Mouse (Mus musculus) embryonic fibroblast, embryonic 13.5 days (primary cell): ENCODE results near the gene Zswim3. TPM values are rescaled to one million over a fixed set of nuclear protein-coding genes. Genes with fewer than 3 reads are reported as not detected.

Source experiments
- H3K27ac ChIP-seq: 2 replicates; pipeline ENCODE4 v1.5.1; 2012; ENCODE audit warnings: low read length, control low read depth, inconsistent platforms; ENCODE audit not compliant: insufficient read depth
- H3K4me1 ChIP-seq: 2 replicates; pipeline ENCODE4 v1.6.1; 2011; ENCODE audit warnings: low read length; ENCODE audit not compliant: control insufficient read depth, insufficient read depth
- H3K4me3 ChIP-seq: 2 replicates; pipeline ENCODE4 v1.5.1; 2011; ENCODE audit warnings: mild to moderate bottlenecking, control low read depth, low read length; ENCODE audit not compliant: insufficient read depth
- CTCF ChIP-seq: IDR thresholded peaks from 2 replicates; pipeline ENCODE4 v1.5.1; 2011; ENCODE audit warnings: mild to moderate bottlenecking, control low read depth, low read length, moderate library complexity, borderline replicate concordance; ENCODE audit not compliant: insufficient read depth
- POLR2A ChIP-seq: IDR thresholded peaks from 2 replicates; pipeline ENCODE4 v1.6.1; 2011; ENCODE audit warnings: low read depth, mild to moderate bottlenecking, control low read depth, low read length, moderate library complexity
- polyA plus RNA-seq: library from polyadenylated mRNA; stranded (reverse); fragments of >200 nt; gene quantifications from 2 replicates; pipeline ENCODE4 v1.2.4, GENCODE M21; 2011; ENCODE audit warnings: low read depth; ENCODE audit not compliant: missing spikeins, insufficient read length

Gene Zswim3
- polyA plus RNA-seq, 1 experiment: 3.7 TPM

DNA sequence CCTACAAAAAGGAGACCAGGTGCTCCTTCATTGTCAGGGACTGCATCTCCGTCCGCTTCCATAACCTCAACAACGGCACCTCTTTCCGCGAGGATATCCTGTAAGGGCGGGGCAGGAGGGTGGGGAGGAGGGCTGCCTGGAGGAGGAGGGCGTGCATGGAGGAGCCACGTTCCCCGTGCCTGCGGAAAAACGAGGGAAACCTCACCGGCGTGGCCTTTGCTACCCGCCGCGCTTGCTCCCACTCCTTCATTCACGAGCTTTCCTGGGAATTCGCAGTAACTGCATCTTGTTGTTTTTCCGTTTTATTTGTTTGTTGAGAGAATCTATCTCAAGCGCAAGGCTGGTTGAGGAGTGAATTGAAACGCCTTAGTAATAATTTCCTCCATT lies 427 bp downstream of the Zswim3 start:
- Histone ChIP-seq H3K4me1 (peaks cover 2% of the 10 kb centered on the region; the same call in 1 of the 2 replicates), H3K27ac (no peak overlapping the region), H3K4me3 (peak overlapping the region; percentile 76)
- TF ChIP-seq CTCF: no peak
- no peak for TF ChIP-seq POLR2A

DNA sequence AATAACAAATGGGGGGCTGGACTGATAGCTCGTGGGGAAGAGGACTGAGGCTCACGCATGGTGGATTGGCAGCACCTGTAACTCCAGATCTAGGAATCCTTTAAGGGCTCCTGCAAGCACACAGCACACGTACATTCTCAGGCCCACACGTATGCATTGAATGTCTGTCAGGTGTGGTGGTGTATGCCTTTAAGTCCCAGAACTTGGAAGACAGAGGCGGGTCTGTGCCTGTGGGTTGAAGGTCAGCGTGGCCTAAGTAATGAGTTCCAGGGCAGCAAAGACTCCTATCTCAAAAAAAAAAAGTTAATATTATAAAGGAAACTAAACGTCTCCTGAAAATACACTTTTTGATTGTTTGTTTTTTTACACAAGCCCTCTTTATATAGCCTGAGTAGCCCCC lies 1.7 kb downstream of the Zswim3 start:
- Histone ChIP-seq H3K4me3 (no peak overlapping the region), H3K4me1 (peaks cover 2% of the 10 kb centered on the region; the same call in 1 of the 2 replicates), H3K27ac (no peak overlapping the region)
- TF ChIP-seq CTCF: no peak
- no peak for TF ChIP-seq POLR2A

DNA sequence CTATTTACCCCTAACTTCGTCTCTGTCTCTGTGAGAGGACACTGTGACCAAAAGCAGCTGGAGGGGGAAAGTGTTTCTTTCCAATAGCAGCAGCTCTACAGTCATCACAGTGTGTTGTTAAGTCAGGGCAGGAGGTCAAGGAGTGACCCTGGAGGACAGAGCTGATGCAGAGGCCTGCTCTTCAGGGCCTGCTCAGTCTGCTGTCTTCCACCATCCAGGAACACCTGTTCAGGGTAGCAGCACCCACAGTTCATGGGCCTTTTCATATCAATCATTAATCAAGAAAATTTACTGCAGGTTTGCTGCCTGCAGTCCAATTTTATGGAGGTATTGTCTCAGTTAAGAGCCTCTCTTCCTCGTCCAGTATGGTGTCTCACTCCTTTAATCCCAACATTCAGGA lies 8.7 kb downstream of the Zswim3 start:
- TF ChIP-seq CTCF: no peak
- TF ChIP-seq POLR2A: no peak
- no peak overlapping the region for H3K4me3 ChIP-seq
- H3K27ac ChIP-seq: no peak overlapping the region
- peaks cover 7% of the 10 kb centered on the region for H3K4me1 ChIP-seq

DNA sequence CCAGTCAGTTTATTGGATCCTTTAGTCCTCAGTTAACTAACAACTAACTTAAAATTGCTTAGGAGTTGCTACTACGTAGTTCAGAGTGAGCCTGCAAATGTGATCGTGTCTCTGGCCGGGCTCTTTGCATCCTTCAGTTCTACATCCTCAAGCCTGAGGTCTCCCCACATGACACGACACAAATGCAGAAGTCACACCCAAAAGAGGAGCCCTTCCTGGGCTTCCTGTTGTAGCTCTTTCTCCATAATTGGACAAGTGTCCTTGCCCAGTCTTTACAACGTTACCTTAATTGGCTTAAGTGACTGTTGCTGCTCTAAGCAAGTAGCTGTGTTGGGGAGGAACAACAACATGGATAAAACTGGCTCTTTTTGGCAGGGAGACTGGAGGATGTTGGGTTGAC lies 10.4 kb downstream of the Zswim3 start:
- no peak for TF ChIP-seq CTCF
- no peak for TF ChIP-seq POLR2A
- Histone ChIP-seq H3K27ac (no peak overlapping the region), H3K4me3 (no peak overlapping the region), H3K4me1 (peaks cover 7% of the 10 kb centered on the region)

DNA sequence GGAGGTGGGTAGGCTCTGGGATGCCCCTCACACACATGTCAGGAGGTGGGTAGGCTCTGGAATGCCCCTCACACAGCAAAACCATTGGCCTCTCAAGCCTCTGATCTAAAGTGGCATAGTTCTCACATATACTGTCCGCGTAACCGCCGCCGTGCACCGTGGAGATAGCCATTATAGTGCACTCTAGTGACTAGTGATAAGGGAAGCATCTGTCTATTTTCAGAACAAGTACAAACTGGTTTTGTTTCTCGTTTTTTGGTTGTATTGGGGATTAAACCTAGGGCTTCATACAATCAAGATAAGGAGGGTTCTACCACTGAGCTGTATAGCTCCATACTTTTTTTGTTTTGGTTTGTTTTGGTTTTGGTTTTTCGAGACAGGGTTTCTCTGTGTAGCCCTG lies 10.9 kb downstream of the Zswim3 start:
- TF ChIP-seq CTCF (no peak), POLR2A (no peak)
- Histone ChIP-seq H3K4me3 (no peak overlapping the region), H3K27ac (no peak overlapping the region), H3K4me1 (peaks cover 7% of the 10 kb centered on the region)

DNA sequence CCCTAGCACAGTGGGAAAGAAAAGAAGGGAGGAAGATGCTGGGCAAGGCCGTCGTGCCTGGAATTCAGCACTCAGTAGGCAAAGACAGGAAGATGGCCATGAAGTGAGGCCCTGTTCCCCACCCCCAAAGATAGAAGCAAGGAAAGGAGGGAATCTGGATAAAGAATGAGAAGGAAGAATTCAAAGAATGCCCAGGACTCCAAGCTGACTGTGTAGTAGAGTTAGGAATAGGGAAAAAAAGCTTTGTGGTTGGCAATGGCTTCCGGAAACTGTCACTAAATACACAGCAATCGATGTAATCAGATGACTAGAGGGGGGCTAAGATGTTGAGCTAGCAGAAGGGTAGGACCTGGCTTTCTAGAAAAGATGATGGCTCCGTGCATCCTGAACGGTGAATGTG lies 12.3 kb downstream of the Zswim3 start:
- no peak overlapping the region for H3K27ac ChIP-seq
- peaks cover 7% of the 10 kb centered on the region for H3K4me1 ChIP-seq
- no peak for TF ChIP-seq CTCF
- TF ChIP-seq POLR2A: no peak
- no peak overlapping the region for H3K4me3 ChIP-seq

DNA sequence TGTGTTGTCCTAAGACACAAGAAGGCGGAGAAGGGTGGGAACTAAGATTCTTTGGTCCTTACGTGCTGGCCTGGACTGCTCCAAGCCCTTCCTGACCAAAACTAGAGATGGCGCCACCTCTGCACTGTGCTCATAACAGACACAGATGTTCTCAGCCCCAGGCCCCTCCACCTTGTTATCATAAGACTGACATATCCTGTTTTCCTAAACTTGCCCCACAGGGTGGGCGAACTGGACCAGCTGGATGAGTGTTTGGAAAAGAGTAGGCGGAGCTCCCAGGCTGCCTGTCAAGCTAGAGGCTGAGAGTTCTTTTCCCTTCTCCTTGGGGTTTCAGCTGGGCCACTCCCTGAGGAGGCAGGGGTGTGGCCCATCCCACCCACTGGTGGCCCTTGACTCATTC lies 12.8 kb downstream of the Zswim3 start:
- H3K4me1 ChIP-seq: peaks cover 7% of the 10 kb centered on the region
- no peak overlapping the region for H3K27ac ChIP-seq
- H3K4me3 ChIP-seq: no peak overlapping the region
- TF ChIP-seq CTCF: no peak

DNA sequence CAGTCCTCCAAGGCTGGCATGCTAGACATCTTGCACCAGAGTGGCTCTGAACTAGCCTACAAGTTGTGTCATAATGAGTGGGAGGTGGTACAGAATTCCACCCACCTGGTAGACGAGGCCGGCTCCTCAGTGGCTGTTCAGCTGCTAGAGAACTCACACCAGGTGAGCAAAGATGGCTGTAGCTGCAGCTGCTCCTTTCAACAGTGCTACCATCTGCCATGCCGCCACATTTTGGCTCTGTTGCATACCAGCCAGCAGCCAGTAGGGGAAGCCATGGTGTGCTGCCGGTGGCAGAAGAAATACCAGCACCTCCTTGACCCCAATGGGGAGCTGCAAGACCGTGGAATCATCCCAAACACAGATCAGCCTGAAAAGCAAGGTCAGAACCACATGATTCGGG lies 16.2 kb downstream of the Zswim3 start:
- Histone ChIP-seq H3K4me3 (no peak overlapping the region), H3K4me1 (peaks cover 7% of the 10 kb centered on the region), H3K27ac (no peak overlapping the region)
- TF ChIP-seq CTCF (no peak), POLR2A (no peak)

DNA sequence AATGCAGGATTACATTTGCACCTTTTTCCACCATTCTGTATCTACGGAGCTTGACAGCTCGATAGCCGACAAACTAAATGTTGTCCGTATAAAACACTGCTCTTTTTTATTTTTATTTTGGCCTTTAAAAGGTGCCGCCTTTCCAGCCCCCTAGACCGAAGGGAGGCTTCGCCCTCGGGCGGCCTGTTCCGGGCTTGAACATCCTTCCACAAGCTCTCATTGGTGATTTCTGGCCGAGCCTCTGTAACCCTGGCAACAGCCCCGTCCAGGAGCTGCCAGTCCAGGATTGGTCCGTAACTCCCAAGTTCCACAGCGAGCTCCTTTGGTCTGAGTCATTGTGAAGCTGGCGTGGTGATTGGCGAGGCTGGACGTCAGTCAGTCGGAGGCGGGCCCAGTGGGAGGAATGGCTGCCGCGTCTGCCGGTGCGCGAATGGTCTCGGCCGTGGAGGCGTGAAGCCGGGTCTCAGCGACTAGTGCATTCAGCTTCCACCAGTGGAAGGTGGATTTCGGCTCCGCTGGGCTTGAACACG lies 17.8 kb downstream of the Zswim3 start, which contains the start of gene Zswim1:
TSS of gene Zswim1 (plus strand) at position 51 of the 530 bp plus-strand sequence.
- Histone ChIP-seq H3K27ac (peak within 1 kb of the TSS; percentile 38), H3K4me3 (peak within 1 kb of the TSS; percentile 77), H3K4me1 (no peaks in the 10 kb centered on the region)
- TF ChIP-seq CTCF (no peak), POLR2A (peak; percentile 91)

DNA sequence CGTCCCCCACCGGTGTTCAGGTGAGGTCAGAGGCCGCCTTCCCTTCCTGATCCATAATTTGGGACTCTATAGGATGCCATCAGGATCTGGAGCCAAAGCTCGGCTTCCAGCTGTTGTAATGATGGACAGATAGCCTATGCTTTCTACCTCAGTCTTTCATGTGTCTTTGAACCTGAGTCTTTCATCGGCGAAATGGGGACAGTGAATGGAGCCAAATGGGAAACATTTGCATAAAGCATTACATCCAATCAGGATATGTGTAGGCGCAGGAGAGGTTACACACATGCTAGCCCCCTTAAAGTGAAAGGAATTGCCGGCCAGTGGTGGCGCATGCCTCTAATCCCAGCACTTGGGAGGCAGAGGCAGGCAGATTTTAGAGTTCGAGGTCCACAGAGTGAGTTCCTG lies 18.3 kb downstream of the Zswim3 start:
- Histone ChIP-seq H3K27ac (peak overlapping the region; percentile 38), H3K4me1 (no peaks in the 10 kb centered on the region), H3K4me3 (peak overlapping the region; percentile 77)
- TF ChIP-seq POLR2A (no peak), CTCF (no peak)

DNA sequence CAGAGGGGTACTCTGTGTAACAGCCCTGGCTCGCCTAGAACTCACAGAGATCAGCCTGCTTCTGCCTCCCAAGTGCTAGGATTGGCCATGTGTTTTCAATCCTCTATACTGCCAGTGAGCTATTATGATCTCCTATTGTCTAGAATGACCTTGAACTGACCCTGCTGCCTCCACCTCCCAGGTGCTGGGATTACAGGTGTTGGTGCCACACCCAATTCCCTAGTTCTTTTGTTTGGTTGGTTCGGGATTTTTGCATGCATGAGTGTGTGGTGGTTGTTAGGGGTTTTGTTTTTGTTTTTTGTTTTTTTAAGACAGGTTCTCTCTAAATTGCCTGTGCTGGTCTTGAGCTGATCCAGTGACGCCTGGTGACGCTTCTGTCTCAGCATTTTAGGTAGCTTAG lies 19.1 kb downstream of the Zswim3 start:
- TF ChIP-seq CTCF (no peak), POLR2A (no peak)
- H3K27ac ChIP-seq: no peak overlapping the region
- no peaks in the 10 kb centered on the region for H3K4me1 ChIP-seq
- no peak overlapping the region for H3K4me3 ChIP-seq
